Mouse (Mus musculus): ENCODE measurements around the gene Mns1. TPM values are rescaled to one million over a fixed set of nuclear protein-coding genes. Genes with fewer than 3 reads are reported as not detected.
A peak's percentile ranks its signal among the peaks of the same experiment; 100 is the strongest.
"Not testable (repeated sequence)": the region's sequence is repeated elsewhere in the genome, so short reads cannot be mapped to it uniquely, and the experiment has no call there.

Gene Mns1
- polyA plus RNA-seq, 1 experiment from 2014 or later = 40.5 TPM

- no peak for ATAC-seq (ENCODE audit: insufficient number of reproducible peaks, insufficient read depth, low FRiP score, low TSS enrichment, low read depth)
- WGBS = 53% methylated on average over 9 of the region's 9 CpGs
- H3K27me3 ChIP-seq = no peaks in the 10 kb centered on the region
- H3K4me1 ChIP-seq (replicated peaks) = peaks cover 5% of the 10 kb centered on the region
- no peaks in the 10 kb centered on the region for H3K36me3 ChIP-seq
- H3K9ac ChIP-seq (replicated peaks) = no peak overlapping the region
- H3K4me3 ChIP-seq (replicated peaks) = no peak overlapping the region
- no peak overlapping the region for H3K4me2 ChIP-seq
- H3K27ac ChIP-seq = 0 out of 2 replicates have a peak overlapping the region, but pooled peaks have one; percentile 29
- no peaks in the 10 kb centered on the region for H3K9me3 ChIP-seq
Observed at GRCm38 (mm10) chr9:72434876-72435275, 2.9 kb upstream of the Mns1 start.

GRCm38 (mm10) chr9:72438749-72439148 is 938 bp downstream of the Mns1 start:
- Histone ChIP-seq H3K4me1 (replicated peaks) (peaks cover 5% of the 10 kb centered on the region), H3K4me3 (replicated peaks) (peak overlapping the region; percentile 59), H3K4me2 (peak overlapping the region; percentile 88), H3K9me3 (no peaks in the 10 kb centered on the region), H3K36me3 (peaks cover 5% of the 10 kb centered on the region; the same call in 1 of the 2 replicates), H3K9ac (replicated peaks) (peak overlapping the region; percentile 67), H3K27me3 (no peaks in the 10 kb centered on the region), H3K27ac (peak overlapping the region; percentile 45; the same call in 1 of the 2 replicates)
- WGBS = 3% methylated on average over 9 of the region's 9 CpGs
- no peak for ATAC-seq (ENCODE audit: insufficient number of reproducible peaks, insufficient read depth, low FRiP score, low TSS enrichment, low read depth)

GRCm38 (mm10) chr9:72440358-72440757 is 2.5 kb downstream of the Mns1 start:
- Histone ChIP-seq H3K27me3 (no peaks in the 10 kb centered on the region), H3K36me3 (peaks cover 14% of the 10 kb centered on the region; the same call in 1 of the 2 replicates), H3K4me3 (replicated peaks) (no peak overlapping the region), H3K9ac (replicated peaks) (no peak overlapping the region), H3K9me3 (no peaks in the 10 kb centered on the region), H3K27ac (no peak overlapping the region), H3K4me2 (no peak overlapping the region), H3K4me1 (replicated peaks) (peaks cover 5% of the 10 kb centered on the region)
- ATAC-seq (ENCODE audit: insufficient number of reproducible peaks, insufficient read depth, low FRiP score, low TSS enrichment, low read depth) = no peak
- WGBS = 94% methylated on average over 4 of the region's 4 CpGs

GRCm38 (mm10) chr9:72440948-72441926 is 3.4 kb downstream of the Mns1 start:
- Histone ChIP-seq H3K9ac (replicated peaks) (no peak overlapping the region), H3K36me3 (peaks cover 21% of the 10 kb centered on the region; the same call in 1 of the 2 replicates), H3K9me3 (no peaks in the 10 kb centered on the region), H3K27me3 (no peaks in the 10 kb centered on the region), H3K4me3 (replicated peaks) (no peak overlapping the region), H3K27ac (no peak overlapping the region), H3K4me2 (no peak overlapping the region), H3K4me1 (replicated peaks) (peaks cover 5% of the 10 kb centered on the region)
- WGBS = 56% methylated on average over 8 of the region's 8 CpGs
- ATAC-seq (ENCODE audit: insufficient number of reproducible peaks, insufficient read depth, low FRiP score, low TSS enrichment, low read depth) = no peak

- Histone ChIP-seq H3K4me3 (replicated peaks) (no peak overlapping the region), H3K27ac (no peak overlapping the region), H3K36me3 (peaks cover 29% of the 10 kb centered on the region; the same call in 1 of the 2 replicates), H3K4me2 (no peak overlapping the region), H3K9me3 (no peaks in the 10 kb centered on the region), H3K27me3 (no peaks in the 10 kb centered on the region), H3K9ac (replicated peaks) (no peak overlapping the region), H3K4me1 (replicated peaks) (peaks cover 5% of the 10 kb centered on the region)
- 90% methylated on average over 10 of the region's 10 CpGs for WGBS
- ATAC-seq (ENCODE audit: insufficient number of reproducible peaks, insufficient read depth, low FRiP score, low TSS enrichment, low read depth) = no peak
Observed at GRCm38 (mm10) chr9:72441927-72442715, 4.3 kb downstream of the Mns1 start.

GRCm38 (mm10) chr9:72448026-72448425 is 10.2 kb downstream of the Mns1 start:
- Histone ChIP-seq H3K4me1 (replicated peaks) (no peaks in the 10 kb centered on the region), H3K9me3 (no peaks in the 10 kb centered on the region), H3K27ac (no peak overlapping the region), H3K27me3 (no peaks in the 10 kb centered on the region), H3K9ac (replicated peaks) (no peak overlapping the region), H3K36me3 (peaks cover 79% of the 10 kb centered on the region), H3K4me3 (replicated peaks) (no peak overlapping the region), H3K4me2 (no peak overlapping the region)
- ATAC-seq (ENCODE audit: insufficient number of reproducible peaks, insufficient read depth, low FRiP score, low TSS enrichment, low read depth) = no peak
- WGBS = 64% methylated on average over 8 of the region's 8 CpGs

- H3K4me2 ChIP-seq = no peak overlapping the region
- no peak for ATAC-seq (ENCODE audit: insufficient number of reproducible peaks, insufficient read depth, low FRiP score, low TSS enrichment, low read depth)
- no peaks in the 10 kb centered on the region for H3K27me3 ChIP-seq
- H3K27ac ChIP-seq = no peak overlapping the region
- no peak overlapping the region for H3K4me3 ChIP-seq (replicated peaks)
- H3K9me3 ChIP-seq = no peaks in the 10 kb centered on the region
- H3K4me1 ChIP-seq (replicated peaks) = peaks cover 4% of the 10 kb centered on the region; the same call in 1 of the 2 replicates
- peaks cover 83% of the 10 kb centered on the region for H3K36me3 ChIP-seq
- H3K9ac ChIP-seq (replicated peaks) = no peak overlapping the region
- WGBS = 78% methylated on average over 7 of the region's 7 CpGs
Observed at GRCm38 (mm10) chr9:72449367-72449766, 11.6 kb downstream of the Mns1 start.

- no peak overlapping the region for H3K27ac ChIP-seq
- H3K4me2 ChIP-seq = no peak overlapping the region
- H3K9ac ChIP-seq (replicated peaks) = no peak overlapping the region
- ATAC-seq (ENCODE audit: insufficient number of reproducible peaks, insufficient read depth, low FRiP score, low TSS enrichment, low read depth) = no peak
- H3K9me3 ChIP-seq = no peaks in the 10 kb centered on the region
- H3K4me3 ChIP-seq (replicated peaks) = no peak overlapping the region
- peaks cover 5% of the 10 kb centered on the region; the same call in 1 of the 2 replicates for H3K4me1 ChIP-seq (replicated peaks)
- H3K36me3 ChIP-seq = peaks cover 81% of the 10 kb centered on the region
- WGBS = 96% methylated on average over 2 of the region's 2 CpGs
- no peaks in the 10 kb centered on the region for H3K27me3 ChIP-seq
Observed at GRCm38 (mm10) chr9:72449841-72450240, 12.0 kb downstream of the Mns1 start.

GRCm38 (mm10) chr9:72450363-72450762 is 12.6 kb downstream of the Mns1 start:
- H3K4me1 ChIP-seq (replicated peaks) = peaks cover 5% of the 10 kb centered on the region; the same call in 1 of the 2 replicates
- no peak overlapping the region for H3K27ac ChIP-seq
- H3K36me3 ChIP-seq = peaks cover 76% of the 10 kb centered on the region
- H3K9ac ChIP-seq (replicated peaks) = no peak overlapping the region
- WGBS = 96% methylated on average over 1 of the region's 1 CpGs
- no peaks in the 10 kb centered on the region for H3K27me3 ChIP-seq
- no peak overlapping the region for H3K4me3 ChIP-seq (replicated peaks)
- H3K4me2 ChIP-seq = no peak overlapping the region
- no peak for ATAC-seq (ENCODE audit: insufficient number of reproducible peaks, insufficient read depth, low FRiP score, low TSS enrichment, low read depth)
- H3K9me3 ChIP-seq = no peaks in the 10 kb centered on the region

GRCm38 (mm10) chr9:72451111-72451510 is 13.3 kb downstream of the Mns1 start:
- H3K36me3 ChIP-seq = peaks cover 74% of the 10 kb centered on the region
- 85% methylated on average over 6 of the region's 6 CpGs for WGBS
- H3K27me3 ChIP-seq = no peaks in the 10 kb centered on the region
- no peak overlapping the region for H3K4me3 ChIP-seq (replicated peaks)
- ATAC-seq (ENCODE audit: insufficient number of reproducible peaks, insufficient read depth, low FRiP score, low TSS enrichment, low read depth) = no peak
- H3K4me2 ChIP-seq = no peak overlapping the region
- H3K9me3 ChIP-seq = no peaks in the 10 kb centered on the region
- no peak overlapping the region for H3K27ac ChIP-seq
- no peak overlapping the region for H3K9ac ChIP-seq (replicated peaks)
- peaks cover 5% of the 10 kb centered on the region; the same call in 1 of the 2 replicates for H3K4me1 ChIP-seq (replicated peaks)

- H3K27me3 ChIP-seq; H3K27ac ChIP-seq; H3K4me1 ChIP-seq (replicated peaks); H3K9me3 ChIP-seq; ATAC-seq (ENCODE audit: insufficient number of reproducible peaks, insufficient read depth, low FRiP score, low TSS enrichment, low read depth); H3K9ac ChIP-seq (replicated peaks); H3K4me3 ChIP-seq (replicated peaks); H3K4me2 ChIP-seq: not testable (repeated sequence)
- peaks cover 67% of the 10 kb centered on the region for H3K36me3 ChIP-seq
Observed at GRCm38 (mm10) chr9:72454281-72454680, 16.5 kb downstream of the Mns1 start.

Measured in limb, embryonic 12.5 days (tissue).